Mouse (Mus musculus) liver, embryonic 14 days (tissue): ENCODE measurements around the gene Pstpip1. TPM values are rescaled to one million over a fixed set of nuclear protein-coding genes. Genes with fewer than 3 reads are reported as not detected.

Experiments
- polyA plus RNA-seq: library from polyadenylated mRNA; depleted of rRNA; stranded (reverse); fragments of >200 nt; gene quantifications from 2 replicates; pipeline ENCODE4 v1.2.3, GENCODE M21; 2012; rRNA removed

Gene Pstpip1
- 3.6 and 4.7 TPM in 2 replicates for polyA plus RNA-seq

DNA sequence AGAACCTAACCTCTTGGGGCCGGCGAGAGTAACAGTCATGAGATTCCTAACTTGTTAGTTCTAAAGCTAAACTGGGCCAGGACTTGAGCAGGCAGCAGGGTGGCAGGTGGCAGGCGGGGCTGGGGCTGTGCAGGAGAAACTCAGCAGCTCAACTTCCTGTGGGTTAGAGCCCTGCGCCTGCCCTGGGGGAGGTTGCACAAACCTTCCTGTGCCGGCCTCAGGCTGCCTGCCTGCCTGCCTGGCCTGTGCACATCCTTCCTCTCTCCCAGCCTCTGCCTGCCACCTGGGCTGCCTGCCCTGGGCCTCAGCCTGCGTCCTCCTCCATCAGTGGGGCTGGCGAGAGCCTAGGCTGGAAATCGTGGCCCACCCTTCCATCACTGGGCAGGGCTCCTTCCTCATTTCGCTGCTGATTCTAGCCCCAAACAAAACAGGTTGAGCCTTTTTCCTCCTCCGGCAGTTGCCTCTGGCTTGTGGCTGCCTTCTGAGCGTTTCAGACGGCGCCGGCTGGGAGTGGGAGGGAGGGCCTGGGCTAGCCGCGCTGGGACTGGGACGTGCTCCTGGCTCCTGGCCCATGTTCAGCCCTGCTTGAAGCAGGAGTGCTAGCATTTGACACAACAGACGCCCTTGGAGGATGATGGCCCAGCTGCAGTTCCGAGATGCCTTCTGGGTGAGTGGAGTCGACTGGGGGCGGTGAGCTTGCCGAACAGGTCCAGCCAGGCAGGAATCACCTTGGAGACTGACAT lies at the start of gene Pstpip1:
TSS of gene Pstpip1 (plus strand) at position 185 of the 743 bp plus-strand sequence.

GRCm38 (mm10) chr9:56041372-56042180 lies 48.2 kb upstream of the Pstpip1 start, which contains the start of gene Rcn2:
Gene Rcn2, plus strand, starts transcription at chr9:56041845.

GRCm38 (mm10) chr9:56165377-56165776 lies 75.6 kb downstream of the Pstpip1 start, which contains the start of gene Tspan3:
Gene Tspan3, minus strand, starts transcription at chr9:56165477.

Other genes starting within 250 kb of the Pstpip1 start
- 0.76 and 0.83 TPM in 2 replicates for gene Scaper, start 151.8 kb upstream of the Pstpip1 start, polyA plus RNA-seq
- not detected in 2 replicates for gene 4930563M21Rik, start 79.4 kb upstream of the Pstpip1 start, polyA plus RNA-seq
- gene Rcn2, start 48.1 kb upstream of the Pstpip1 start, polyA plus RNA-seq: 11.8 and 12.0 TPM in 2 replicates
- gene Tspan3, start 75.5 kb downstream of the Pstpip1 start, polyA plus RNA-seq: 15.5 and 16.1 TPM in 2 replicates